Mouse (Mus musculus) CH12.LX (cell line): ENCODE data around the gene Ung. TPM values are rescaled to one million over a fixed set of nuclear protein-coding genes. Genes with fewer than 3 reads are reported as not detected.
A peak's percentile ranks its signal among the peaks of the same experiment; 100 is the strongest.

Experiments
- DNase-seq: peaks from one replicate; pipeline ENCODE4 v3.0.0-alpha.2; 2013; ENCODE audit errors: extremely low read depth
- H3K27ac ChIP-seq: 2 replicates; pipeline ENCODE4 v1.5.1; 2012; ENCODE audit warnings: low read depth, mild to moderate bottlenecking, control low read depth, moderate library complexity; ENCODE audit not compliant: insufficient read depth
- H3K27me3 ChIP-seq: replicated peaks from 2 replicates; pipeline ENCODE3; 2012; ENCODE audit warnings: inconsistent platforms
- H3K36me3 ChIP-seq, 2 experiments: replicated peaks in 1 of 2; 2 replicates each; pipeline versions ENCODE3 to v1.6.1; 2012; ENCODE audit warnings: inconsistent platforms in 1 of 2, low read length in 1 of 2, mild to moderate bottlenecking in 1 of 2, mixed read lengths in 1 of 2, moderate library complexity in 1 of 2; ENCODE audit not compliant: control insufficient read depth in 1 of 2, insufficient read depth in 1 of 2
- H3K4me1 ChIP-seq, 2 experiments: 2 replicates each; pipeline ENCODE4 v1.6.1; 2012; ENCODE audit warnings: inconsistent platforms in 1 of 2, moderate library complexity in 1 of 2; ENCODE audit not compliant: insufficient read depth in 2 of 2, control insufficient read depth in 1 of 2
- H3K4me2 ChIP-seq: 2 replicates; pipeline ENCODE4 v1.6.1; 2012; ENCODE audit warnings: low read depth, mild to moderate bottlenecking, control low read depth; ENCODE audit not compliant: poor library complexity, insufficient read depth, severe bottlenecking
- H3K4me3 ChIP-seq, 3 experiments: fragments of 150-350 bp in 1 of 3; sonication (generic) in 1 of 3; replicated peaks in 1 of 3; 2 replicates each; pipeline versions ENCODE3 to v1.5.1; 2011 to 2012; ENCODE audit warnings: low read depth in 2 of 3, low read length in 2 of 3, mild to moderate bottlenecking in 2 of 3, moderate library complexity in 2 of 3, control low read depth in 1 of 3, improper control_type of control experiment in 1 of 3, inconsistent platforms in 1 of 3, mixed read lengths in 1 of 3; ENCODE audit not compliant: poor library complexity in 1 of 3
- H3K79me2 ChIP-seq: replicated peaks from 2 replicates; pipeline ENCODE4 v1.6.1; 2012; ENCODE audit warnings: mild to moderate bottlenecking, moderate library complexity; ENCODE audit not compliant: control insufficient read depth, poor library complexity, insufficient read depth, severe bottlenecking; ENCODE audit errors: extremely low read depth
- H3K9ac ChIP-seq: 2 replicates; pipeline ENCODE4 v1.6.1; 2012; ENCODE audit warnings: low read depth, mild to moderate bottlenecking, control low read depth, moderate library complexity; ENCODE audit not compliant: insufficient read depth
- H3K9me3 ChIP-seq: replicated peaks from 2 replicates; pipeline ENCODE3; 2012; ENCODE audit warnings: low read length, inconsistent platforms, mixed read lengths
- CTCF ChIP-seq, 2 experiments: IDR thresholded peaks in 1 of 2; conservative IDR thresholded peaks in 1 of 2; 2 replicates each; pipeline ENCODE4 v1.5.1; 2011 to 2012; ENCODE audit warnings: low read depth in 2 of 2, low read length in 2 of 2, improper control_type of control experiment in 1 of 2, inconsistent platforms in 1 of 2, mild to moderate bottlenecking in 1 of 2, moderate library complexity in 1 of 2
- IRF4 ChIP-seq: IDR thresholded peaks from 2 replicates; pipeline ENCODE4 v1.6.1; 2014; ENCODE audit warnings: low read depth, mild to moderate bottlenecking, inconsistent platforms, low read length, improper control_type of control experiment
- JUN ChIP-seq: IDR thresholded peaks from 2 replicates; pipeline ENCODE4 v1.6.1; 2011; ENCODE audit warnings: low read depth, mild to moderate bottlenecking, low read length, improper control_type of control experiment, moderate library complexity; ENCODE audit not compliant: insufficient read depth
- JUND ChIP-seq: conservative IDR thresholded peaks from 2 replicates; pipeline ENCODE4 v1.6.1; 2011; ENCODE audit warnings: low read depth, low read length, improper control_type of control experiment
- KAT2A ChIP-seq: IDR thresholded peaks from 2 replicates; pipeline ENCODE4 v1.6.1; 2012; ENCODE audit warnings: low read length, improper control_type of control experiment, inconsistent platforms; ENCODE audit not compliant: insufficient replicate concordance
- MYC ChIP-seq: IDR thresholded peaks from 2 replicates; pipeline ENCODE4 v1.6.1; 2011; ENCODE audit warnings: low read depth, mild to moderate bottlenecking, improper control_type of control experiment, low read length
- NRF1 ChIP-seq: IDR thresholded peaks from 2 replicates; pipeline ENCODE4 v1.6.1; 2014; ENCODE audit warnings: low read depth, mild to moderate bottlenecking, inconsistent platforms, low read length, improper control_type of control experiment, moderate library complexity
- PAX5 ChIP-seq: IDR thresholded peaks from 2 replicates; pipeline ENCODE4 v1.6.1; 2012; ENCODE audit warnings: low read length, inconsistent platforms, mixed read lengths
- RAD21 ChIP-seq: IDR thresholded peaks from 2 replicates; pipeline ENCODE4 v1.6.1; 2011; ENCODE audit warnings: low read depth, mild to moderate bottlenecking, low read length, improper control_type of control experiment, moderate library complexity
- RCOR1 ChIP-seq: conservative IDR thresholded peaks from 2 replicates; pipeline ENCODE4 v1.6.1; 2012; ENCODE audit warnings: low read depth, mild to moderate bottlenecking, inconsistent platforms, low read length, improper control_type of control experiment
- SMC3 ChIP-seq: IDR thresholded peaks from 2 replicates; pipeline ENCODE4 v1.6.1; 2011; ENCODE audit warnings: low read depth, low read length, improper control_type of control experiment
- TBP ChIP-seq: conservative IDR thresholded peaks from 2 replicates; pipeline ENCODE4 v1.6.1; 2011; ENCODE audit warnings: low read depth, low read length, improper control_type of control experiment
- ZKSCAN1 ChIP-seq: IDR thresholded peaks from 2 replicates; pipeline ENCODE4 v1.6.1; 2012; ENCODE audit warnings: low read depth, inconsistent platforms, low read length, improper control_type of control experiment, borderline replicate concordance
- ZMIZ1 ChIP-seq: IDR thresholded peaks from 2 replicates; pipeline ENCODE4 v1.6.1; 2012; ENCODE audit warnings: low read depth, mild to moderate bottlenecking, inconsistent platforms, low read length, improper control_type of control experiment
- dilution Hi-C: fragments of 300-500 bp; cut with MboI; formaldehyde crosslinking; loops from 2 replicates; pipeline ENCODE4 v1.14.3; 2020; ENCODE audit warnings: low sequenced_read_pairs; ENCODE audit not compliant: extremely low pct_unique_long_range_greater_than_20kb, extremely low pct_ligation_motif_present
- in situ Hi-C: fragments of 300-500 bp; cut with MboI; formaldehyde crosslinking; loops from 3 replicates; pipeline ENCODE4 v1.14.3; 2019; ENCODE audit warnings: low sequenced_read_pairs, low pct_ligation_motif_present, low pct_unique_long_range_greater_than_20kb, mixed read lengths
- polyA plus RNA-seq: library from polyadenylated mRNA; unstranded; fragments of >175 nt; gene quantifications from 2 replicates; pipeline ENCODE4 v1.2.1, GENCODE M21; 2012; ENCODE audit warnings: low read depth; ENCODE audit not compliant: insufficient read length
- total RNA-seq, 2 experiments: library from RNA; depleted of rRNA; stranded (reverse); fragments of 300-350 nt in 1 of 2; fragments of >200 nt in 1 of 2; gene quantifications; 2 replicates each; pipeline ENCODE4 v1.2.3; 2012 to 2014

Ung gene
- total and polyA plus RNA-seq, 3 experiments, result 39.1 to 91.9 (median 51.9) TPM

GRCm38 (mm10) chr5:114152359-114153092, 22.3 kb downstream of the Ung start:
- no peak overlapping the region for H3K27ac ChIP-seq
- dilution Hi-C loops (no loop called here), in situ Hi-C loops (no loop called here)
- no peak for DNase-seq
- H3K79me2 ChIP-seq, result no peaks in the 10 kb centered on the region
- H3K4me3 ChIP-seq, result no peak overlapping the region
- TF ChIP-seq JUN (no peak), IRF4 (no peak)
- no peaks in the 10 kb centered on the region for H3K36me3 ChIP-seq
- H3K9ac ChIP-seq, result no peak overlapping the region
- H3K27me3 ChIP-seq, result no peaks in the 10 kb centered on the region
- H3K4me1 ChIP-seq, result peaks cover 0 to 2% of the 10 kb centered on the region in 2 experiments; a peak in 1 of 4 replicates
- H3K9me3 ChIP-seq, result peaks cover 2% of the 10 kb centered on the region
- H3K4me2 ChIP-seq, result no peak overlapping the region

GRCm38 (mm10) chr5:114153490-114153889, 23.3 kb downstream of the Ung start:
- H3K4me3 ChIP-seq, result no peak overlapping the region
- H3K27ac ChIP-seq, result no peak overlapping the region
- no peak for DNase-seq
- H3K36me3 ChIP-seq, result no peaks in the 10 kb centered on the region
- dilution Hi-C loops, result no loop called here
- TF ChIP-seq SMC3 (peak; percentile 29; the same call in 1 of the 2 replicates), ZMIZ1 (no peak), CTCF (conservative IDR thresholded peaks at IDR 0.05 in 1 of 2, IDR thresholded peaks at IDR 0.05 in 1 of 2; ENCODE audit: low read depth in 2 of 2, low read length in 2 of 2) (peak in 1 of 2 experiments; percentile 58; a peak in 3 of 4 replicates), RAD21 (peak; percentile 20), PAX5 (no peak)
- peaks cover 0 to 2% of the 10 kb centered on the region in 2 experiments; a peak in 1 of 4 replicates for H3K4me1 ChIP-seq
- H3K27me3 ChIP-seq, result no peaks in the 10 kb centered on the region
- no peak overlapping the region for H3K4me2 ChIP-seq
- in situ Hi-C loops, result no loop called here
- peaks cover 2% of the 10 kb centered on the region for H3K9me3 ChIP-seq
- no peaks in the 10 kb centered on the region for H3K79me2 ChIP-seq
- H3K9ac ChIP-seq, result no peak overlapping the region

- H3K4me2 ChIP-seq, result no peak overlapping the region
- H3K4me1 ChIP-seq, result peaks cover 0 to 2% of the 10 kb centered on the region in 2 experiments; a peak in 1 of 4 replicates
- H3K79me2 ChIP-seq, result no peaks in the 10 kb centered on the region
- no peaks in the 10 kb centered on the region for H3K36me3 ChIP-seq
- in situ Hi-C loops, result no loop called here
- H3K9ac ChIP-seq, result no peak overlapping the region
- dilution Hi-C loops, result no loop called here
- no peaks in the 10 kb centered on the region for H3K9me3 ChIP-seq
- no peak overlapping the region for H3K27ac ChIP-seq
- H3K4me3 ChIP-seq, result no peak overlapping the region
- H3K27me3 ChIP-seq, result no peaks in the 10 kb centered on the region
- DNase-seq, result no peak
- TF ChIP-seq RCOR1 (no peak), ZKSCAN1 (no peak), JUND (no peak), MYC (no peak), TBP (no peak), KAT2A (no peak), NRF1 (no peak)
Observed at GRCm38 (mm10) chr5:114154765-114155164, 24.6 kb downstream of the Ung start.
